Mouse (Mus musculus): ENCODE measurements around the gene Armc2.
A peak's percentile ranks its signal among the peaks of the same experiment; 100 is the strongest.

The Armc2 gene

DNA sequence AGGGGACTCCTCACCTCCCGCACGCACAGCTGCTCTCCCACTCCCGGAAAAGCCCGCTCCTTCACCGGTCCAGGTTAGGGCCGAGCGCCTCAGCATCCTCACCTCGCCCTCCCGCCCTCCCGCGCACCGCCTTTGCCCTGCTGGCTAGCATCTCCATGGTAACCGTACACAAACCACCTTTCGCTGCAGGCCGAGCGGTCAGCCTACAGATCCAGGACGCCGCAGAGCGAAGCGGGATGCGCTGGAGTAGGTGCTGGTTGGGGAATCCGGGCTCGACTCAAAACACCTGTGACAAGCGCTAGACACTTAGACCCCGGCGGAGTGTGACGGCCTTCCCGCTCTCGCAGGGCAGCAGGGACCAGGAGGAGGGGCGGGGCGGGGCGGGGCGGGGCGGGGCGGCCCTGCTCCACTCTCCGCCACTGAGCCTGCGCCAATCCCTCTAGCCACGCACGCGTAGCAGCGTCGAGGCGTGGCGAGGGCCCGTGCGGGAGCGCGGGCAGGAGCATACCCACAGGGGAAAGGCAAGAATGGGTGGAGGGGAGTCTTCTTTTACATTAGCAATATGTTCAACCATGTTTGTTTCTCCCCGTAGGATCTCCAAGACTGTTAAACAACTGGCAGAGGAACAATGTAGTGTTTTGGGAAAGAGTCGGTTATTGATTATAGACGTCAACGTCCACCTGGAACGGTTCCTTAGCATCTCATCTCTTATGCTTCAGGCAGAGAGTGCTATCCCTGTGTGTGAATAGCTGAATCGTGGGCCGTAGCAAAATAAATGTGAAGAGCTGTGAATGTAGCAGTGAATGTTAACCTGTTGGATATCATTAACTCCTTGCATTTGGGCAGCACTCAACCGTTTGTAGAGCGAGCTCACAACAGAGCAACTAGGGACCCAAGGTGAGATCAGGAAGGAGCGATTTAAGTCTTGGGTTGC, at the start of gene Armc2:
Gene Armc2 (minus strand): TSS at position 427 of the 934 bp plus-strand sequence.
- DNase-seq (ENCODE audit: low read depth, low spot score): peak; percentile 69

DNA sequence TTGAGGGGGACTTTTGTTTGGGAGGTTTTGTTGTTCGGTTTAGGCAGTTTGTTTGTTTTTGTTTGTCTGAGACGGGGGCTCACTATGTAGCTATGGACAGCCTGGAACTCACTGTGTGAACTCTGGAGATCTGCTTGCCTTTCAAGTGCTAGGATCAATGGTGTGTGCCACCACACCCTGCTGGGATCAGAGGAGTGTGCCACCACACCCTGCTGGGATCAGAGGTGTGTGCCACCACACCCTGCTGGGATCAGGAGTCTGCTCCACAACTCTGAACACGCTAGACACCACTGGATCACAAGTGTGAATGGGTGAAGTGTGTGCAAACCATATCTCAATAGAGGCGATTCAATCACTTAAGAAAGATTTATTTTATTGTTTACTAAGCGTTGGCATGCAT, 46.2 kb upstream of the Armc2 start:
- no peak for DNase-seq (ENCODE audit: low read depth, low spot score)

DNA sequence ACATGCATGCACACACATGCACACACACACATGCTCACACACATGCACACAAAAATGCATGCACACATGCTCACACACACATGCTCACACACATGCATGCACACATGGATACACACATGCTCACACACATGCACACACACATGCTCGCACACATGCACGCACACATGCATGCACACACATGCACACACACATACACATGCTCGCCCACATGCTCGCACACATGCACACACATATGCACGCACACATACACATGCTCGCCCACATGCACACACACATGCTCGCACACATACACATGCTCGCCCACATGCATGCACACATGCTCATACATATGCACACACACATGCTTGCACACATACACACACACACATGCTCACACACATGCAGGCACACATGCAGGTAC, 41.3 kb upstream of the Armc2 start:
- no peak for DNase-seq (ENCODE audit: low read depth, low spot score)

DNA sequence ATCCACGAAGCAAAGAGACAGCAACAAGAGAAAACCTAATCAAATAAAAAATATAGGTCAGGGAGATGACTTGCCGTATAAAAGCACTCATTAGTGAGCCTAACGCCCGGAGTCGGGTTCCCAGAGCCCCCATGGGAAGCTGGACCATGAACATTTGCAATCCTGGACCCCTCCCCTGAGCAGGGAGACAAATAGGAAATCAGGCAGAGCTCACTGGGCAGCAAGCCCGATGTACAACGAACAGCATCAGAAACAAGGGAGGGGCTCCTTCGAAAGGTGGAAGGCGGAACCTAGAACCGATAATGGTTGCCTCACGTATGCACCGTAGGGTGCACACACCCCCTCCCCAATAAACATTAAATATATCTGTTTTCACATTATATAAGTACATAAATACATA, 39.5 kb upstream of the Armc2 start:
- no peak for DNase-seq (ENCODE audit: low read depth, low spot score)

DNA sequence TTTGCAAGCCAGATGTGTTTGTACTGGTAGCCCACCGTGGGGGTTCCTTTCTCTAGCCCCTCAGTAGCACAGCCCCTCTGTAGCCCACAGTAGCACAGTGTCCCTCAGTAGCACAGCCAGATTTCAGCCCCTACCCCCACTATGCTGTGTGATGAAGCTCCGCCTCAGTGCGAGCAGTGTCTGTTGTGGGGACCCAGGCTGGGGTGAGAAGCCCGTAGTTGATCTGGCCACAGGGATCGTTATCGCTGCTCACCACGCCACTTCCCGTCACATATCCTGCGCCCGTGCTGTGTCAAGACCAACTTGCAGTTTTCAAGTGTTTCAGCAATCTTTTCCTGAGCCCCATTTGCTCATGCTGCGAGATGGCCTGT, 39.0 kb upstream of the Armc2 start:
- no peak for DNase-seq (ENCODE audit: low read depth, low spot score)

DNA sequence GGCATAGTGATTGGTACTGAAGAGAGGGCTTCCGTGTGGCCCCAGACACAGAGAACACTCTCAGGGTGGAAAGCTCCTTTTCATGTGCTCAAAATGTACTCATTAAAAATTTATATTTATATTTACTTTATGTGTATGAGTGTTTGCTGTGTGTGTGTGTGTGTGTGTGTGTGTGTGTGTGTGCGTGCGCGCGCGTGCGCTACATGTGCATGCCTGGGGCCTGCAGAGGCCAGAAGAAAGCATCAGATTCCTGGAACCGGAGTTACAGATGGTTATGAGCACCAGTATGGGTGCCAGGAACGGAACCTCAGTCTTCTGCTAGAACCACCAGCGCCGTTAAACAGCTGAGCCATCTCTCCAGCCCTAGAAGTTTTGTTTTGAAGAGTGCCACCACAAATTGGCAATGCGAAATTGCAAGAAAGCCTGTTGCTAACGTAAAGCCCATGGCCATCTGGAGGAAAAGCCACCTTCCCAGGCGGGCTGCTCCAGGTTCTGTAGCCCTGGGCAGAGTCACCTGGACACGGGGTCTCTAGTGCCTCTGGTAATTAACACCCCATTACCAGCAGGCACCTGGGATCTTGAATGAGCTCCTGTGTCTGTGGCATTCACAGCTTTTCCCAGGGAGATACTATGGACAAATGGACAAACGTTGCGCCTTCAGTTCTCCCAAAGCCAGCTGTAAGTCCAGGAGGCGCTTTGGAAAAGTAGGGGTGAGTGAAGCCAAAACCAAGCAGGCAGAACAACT, 38.4 kb upstream of the Armc2 start:
- no peak for DNase-seq (ENCODE audit: low read depth, low spot score)

DNA sequence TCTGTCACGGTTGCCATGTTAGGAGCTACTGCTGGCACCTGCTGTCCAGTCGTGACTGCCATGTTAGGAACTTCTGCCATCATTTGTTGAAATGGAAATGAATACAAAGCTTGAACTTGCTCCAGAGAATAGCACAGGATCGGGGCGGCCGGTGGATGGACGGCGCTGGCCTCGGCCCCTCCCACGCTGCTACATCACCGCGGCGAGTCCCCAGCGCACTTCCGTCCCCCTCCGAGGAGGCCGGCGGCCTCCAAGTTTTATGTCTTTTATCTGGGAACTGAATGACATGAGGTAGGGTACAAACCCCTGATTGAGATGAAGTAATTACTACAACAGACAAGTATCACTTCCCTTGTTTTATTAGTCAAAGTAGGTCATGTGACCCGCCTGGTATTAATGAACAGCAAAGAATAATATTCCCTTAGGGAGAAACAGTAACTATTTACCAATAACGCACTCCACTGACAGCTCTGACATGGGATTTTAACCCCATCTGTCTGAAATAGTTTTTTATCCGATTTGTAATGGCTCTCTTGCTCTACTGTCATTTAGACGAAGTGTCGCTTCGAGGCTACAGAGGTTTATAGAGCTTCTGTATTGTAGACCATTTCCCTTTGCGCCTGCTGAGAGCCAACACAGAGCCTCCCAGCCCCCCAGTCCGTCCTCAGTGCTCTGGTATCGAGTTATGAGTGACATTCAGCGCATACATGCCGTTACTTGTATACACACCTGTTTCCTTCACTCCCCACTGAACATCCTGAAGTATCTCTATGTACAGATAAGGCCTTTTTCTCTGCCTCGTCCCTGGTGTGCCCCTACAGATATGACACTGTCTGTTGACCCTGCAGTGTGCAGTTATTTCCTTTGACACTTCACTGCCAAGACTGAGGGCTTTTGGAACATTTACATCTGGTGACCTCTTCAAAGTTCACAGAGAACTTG, 37.3 kb upstream of the Armc2 start:
- DNase-seq (ENCODE audit: low read depth, low spot score): no peak

DNA sequence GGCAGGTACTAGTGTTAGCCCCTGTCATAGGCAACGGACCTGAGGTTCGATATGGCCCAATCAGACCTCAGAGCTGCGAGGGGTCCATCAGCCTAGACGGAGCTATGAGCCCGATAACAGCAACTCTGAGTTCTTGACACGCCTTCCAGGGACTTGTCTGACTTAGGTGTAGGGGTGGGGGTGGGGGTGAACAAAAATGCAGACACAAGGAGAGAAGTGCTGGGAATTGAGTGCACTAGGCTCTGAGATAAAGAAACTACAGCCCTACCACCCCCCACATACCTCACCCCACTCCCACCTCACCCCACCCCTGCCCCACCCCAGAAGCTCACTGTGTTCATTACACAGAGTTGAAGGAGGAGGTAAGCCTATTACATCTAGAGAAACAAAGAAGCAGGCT, 32.8 kb upstream of the Armc2 start:
- no peak for DNase-seq (ENCODE audit: low read depth, low spot score)

DNA sequence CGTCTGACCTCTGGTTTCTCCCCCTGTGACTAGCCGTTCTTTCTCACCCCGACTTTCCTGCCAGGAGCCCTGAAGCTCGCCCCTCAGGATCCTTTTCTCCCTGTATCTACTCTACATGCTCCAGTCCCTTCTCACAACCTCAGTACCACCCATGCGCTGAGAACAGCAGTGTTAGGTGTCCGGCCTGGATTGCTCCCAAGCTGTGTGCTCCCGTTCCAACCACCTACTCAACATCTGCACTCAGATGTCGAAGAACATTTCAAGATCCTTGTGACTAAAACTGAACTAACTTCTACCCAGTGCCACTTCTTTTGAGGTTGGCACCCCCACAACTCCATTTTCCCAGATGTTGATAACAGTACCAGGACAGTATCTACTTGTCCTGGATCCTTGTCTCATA, 30.4 kb upstream of the Armc2 start:
- DNase-seq (ENCODE audit: low read depth, low spot score): no peak

DNA sequence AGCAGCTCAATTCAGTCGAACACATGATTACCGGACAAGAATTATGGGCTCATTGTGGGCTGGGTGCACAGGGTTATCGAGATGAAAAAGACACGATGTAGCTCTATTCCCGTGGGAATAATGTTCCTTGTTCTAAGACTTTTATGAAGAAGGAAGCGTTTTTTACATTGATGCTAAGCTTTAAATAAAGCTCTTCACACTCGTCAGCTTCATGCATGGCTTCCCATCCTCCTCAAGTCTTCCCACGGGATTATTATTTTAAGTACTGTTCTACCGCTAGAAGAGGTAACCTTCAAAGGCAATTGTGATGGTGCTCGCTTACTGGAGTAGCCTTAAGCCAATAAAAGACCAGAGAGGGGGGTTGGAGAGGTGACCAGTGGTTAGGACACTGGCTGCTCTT, 26.3 kb upstream of the Armc2 start:
- DNase-seq (ENCODE audit: low read depth, low spot score): no peak

DNA sequence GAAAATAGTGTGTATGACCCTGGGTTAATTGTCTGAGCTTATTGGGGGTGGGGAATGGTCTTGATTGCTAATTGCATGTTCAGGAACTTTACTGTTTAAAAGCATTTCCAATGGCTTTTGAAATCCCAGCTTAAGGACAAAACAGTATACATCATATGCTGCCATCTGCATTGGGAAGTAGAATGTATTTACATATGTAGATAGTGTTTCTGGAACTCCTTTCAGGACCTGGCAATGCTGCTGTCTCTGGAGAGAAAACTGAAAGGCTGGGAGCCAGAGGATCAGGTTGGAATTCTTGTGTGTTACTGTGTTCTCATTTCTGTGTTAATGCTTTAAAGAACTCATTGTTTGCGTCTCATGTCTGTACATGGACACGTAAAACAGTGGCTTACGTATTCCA, 25.1 kb upstream of the Armc2 start:
- no peak for DNase-seq (ENCODE audit: low read depth, low spot score)

DNA sequence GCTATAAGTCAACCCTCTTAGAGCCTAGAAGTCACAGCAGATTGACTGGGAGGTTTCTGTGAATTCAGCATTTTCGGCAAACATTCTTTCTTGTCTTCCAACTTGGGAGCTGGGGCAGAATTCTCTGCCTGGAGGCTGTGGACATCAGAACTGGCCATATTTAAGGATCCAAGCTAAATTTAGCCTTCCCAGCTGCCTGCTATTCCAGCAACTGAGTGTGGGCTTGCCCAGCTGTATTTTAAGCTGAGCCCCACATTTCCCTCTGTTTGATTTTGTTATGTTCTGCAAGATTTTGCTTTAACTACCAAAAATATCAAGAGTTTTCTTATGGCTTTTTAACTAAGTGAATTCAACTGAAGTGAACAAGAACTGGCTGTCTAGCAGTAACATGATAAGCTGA, 24.6 kb upstream of the Armc2 start:
- DNase-seq (ENCODE audit: low read depth, low spot score): no peak

DNA sequence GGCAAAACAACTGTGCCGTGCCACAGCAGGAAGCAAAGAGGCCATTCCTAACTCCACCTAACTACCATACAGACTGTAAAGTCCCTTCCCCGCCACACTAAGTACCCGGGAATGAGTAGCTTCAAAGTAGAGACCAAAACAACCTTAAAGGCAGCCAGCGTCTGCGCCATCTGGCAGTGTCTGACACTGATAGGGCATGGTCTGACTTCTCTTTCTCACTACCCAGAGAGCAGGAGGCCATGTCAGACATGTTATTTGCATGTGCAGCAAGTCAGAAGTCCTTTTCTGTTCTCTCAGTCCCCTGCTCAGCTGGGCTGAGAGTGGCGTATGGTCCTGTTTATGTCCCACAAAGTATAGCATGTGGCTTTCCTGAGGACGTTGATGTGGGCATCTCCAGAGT, 23.8 kb upstream of the Armc2 start:
- DNase-seq (ENCODE audit: low read depth, low spot score): no peak

DNA sequence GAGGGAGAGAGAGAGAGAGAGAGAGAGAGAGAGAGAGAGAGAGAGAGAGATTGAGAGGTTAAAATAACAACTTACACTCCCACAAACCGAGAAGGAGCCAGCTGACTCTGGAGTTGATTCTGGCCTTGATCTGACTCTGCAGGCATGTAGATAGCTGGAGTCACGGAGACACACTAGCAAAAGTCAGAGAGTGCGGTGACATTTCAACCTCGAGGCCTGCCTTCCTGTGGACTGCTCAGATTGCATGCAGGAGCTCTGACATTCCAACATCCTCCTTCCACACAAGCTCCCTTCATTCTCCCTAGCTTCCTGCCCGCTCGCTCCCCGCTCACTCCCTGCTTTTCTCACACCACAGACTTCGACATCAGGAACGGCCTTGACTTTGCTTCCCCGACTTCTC, 20.3 kb upstream of the Armc2 start:
- no peak for DNase-seq (ENCODE audit: low read depth, low spot score)

DNA sequence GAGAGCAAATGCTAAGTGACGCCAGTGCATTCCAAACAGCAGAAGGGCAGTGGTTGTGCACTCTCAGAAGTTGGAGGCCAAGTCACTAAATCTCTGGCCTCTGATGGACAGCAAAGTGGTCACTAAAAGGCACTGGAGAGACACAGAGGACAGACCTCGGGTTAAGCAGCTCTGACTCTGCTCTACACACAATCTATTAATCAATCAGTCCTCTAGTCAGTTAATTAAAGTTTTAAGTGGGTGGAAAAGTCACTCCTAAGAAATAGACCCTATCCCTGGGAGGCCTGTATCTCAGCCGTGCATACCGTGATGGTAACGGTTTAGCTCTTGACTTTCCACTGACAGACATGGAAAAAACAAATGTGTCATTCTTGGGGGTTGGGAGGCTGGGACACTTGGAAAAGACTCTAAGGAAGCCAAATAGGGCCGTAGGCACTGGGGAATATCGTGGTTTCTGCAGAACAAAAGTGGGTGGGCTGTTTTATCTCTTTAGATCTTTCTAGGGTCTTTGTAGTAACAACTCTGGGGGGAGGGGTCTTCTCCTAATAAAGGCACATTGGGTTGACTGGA, 19.1 kb upstream of the Armc2 start:
- DNase-seq (ENCODE audit: low read depth, low spot score): no peak

DNA sequence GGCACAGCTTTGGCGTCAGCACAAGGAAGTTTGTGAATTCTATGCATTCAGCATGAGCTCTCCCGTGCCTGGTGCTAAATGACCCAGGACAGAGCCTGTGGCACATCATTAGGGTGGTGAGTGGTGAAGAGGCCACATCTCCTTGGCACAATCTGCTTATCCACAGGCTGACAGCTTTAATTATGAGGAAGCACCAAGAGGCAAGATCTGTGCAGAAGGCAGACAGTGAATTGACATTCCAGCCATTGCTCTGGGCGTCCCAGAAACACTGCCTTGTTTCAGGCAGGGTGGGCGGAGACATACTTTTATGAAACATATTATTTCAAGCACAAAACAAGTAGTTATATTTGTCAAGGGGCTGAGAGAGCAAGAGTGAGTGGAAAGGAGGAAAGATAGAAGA, 18.6 kb upstream of the Armc2 start:
- DNase-seq (ENCODE audit: low read depth, low spot score): no peak

DNA sequence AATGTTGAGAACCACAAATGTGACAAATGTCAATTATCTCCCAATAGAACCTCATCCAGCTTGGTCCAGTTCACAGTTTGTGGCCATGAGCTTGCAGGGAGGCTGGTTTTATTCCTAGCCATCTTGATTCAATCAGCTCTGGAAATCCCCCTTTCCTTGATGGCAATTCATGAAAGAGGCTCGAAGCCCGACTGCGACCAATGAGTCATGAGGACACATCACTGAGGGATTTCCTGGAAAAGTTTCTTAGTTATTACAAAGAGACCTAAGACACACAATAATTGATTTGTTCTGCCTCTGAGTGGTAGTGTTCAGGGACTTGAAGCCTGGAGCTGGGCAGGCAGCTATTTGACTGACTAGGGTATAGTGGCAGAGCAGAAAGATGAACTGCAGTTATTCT, 15.3 kb upstream of the Armc2 start:
- peak; percentile 96 for DNase-seq (ENCODE audit: low read depth, low spot score)

DNA sequence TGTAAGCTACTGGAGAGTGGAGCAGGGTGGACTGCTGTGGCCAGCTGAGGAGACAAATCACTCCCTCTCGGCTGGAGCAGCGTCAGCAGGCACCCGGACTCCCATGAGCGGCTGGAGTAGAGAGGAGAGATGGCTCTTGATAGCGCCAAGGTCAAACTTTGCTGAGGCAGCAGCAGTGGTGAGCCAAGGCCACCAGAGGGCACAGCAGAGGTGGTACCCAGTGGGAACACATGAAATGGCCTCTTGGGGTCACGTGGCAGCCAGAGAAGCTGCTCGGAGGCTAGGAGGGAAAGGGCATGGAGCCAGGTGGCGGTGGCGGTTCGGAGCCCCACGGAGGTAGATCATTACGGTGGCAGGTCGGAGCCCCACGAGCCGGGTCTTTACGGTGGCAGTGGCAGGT, 12.8 kb upstream of the Armc2 start:
- no peak for DNase-seq (ENCODE audit: low read depth, low spot score)

DNA sequence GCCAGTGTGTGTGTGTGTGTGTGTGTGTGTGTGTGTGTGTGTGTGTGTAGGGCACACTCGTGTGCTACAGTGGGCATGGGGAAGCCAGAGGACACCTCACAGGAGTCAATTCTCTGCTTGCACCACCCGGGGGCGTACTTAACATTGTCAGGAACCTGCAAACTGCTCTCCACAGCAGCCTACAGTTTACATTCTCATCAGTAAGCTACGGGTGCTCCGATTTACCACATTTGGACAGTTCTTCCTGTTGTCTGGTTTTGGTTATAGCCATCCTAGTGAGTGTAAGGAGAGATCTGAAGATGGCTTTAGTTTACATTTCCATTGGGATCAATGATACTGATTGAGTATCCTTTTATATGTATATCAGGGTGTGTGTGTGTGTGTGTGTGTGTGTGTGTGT, 11.3 kb upstream of the Armc2 start:
- no peak for DNase-seq (ENCODE audit: low read depth, low spot score)

DNA sequence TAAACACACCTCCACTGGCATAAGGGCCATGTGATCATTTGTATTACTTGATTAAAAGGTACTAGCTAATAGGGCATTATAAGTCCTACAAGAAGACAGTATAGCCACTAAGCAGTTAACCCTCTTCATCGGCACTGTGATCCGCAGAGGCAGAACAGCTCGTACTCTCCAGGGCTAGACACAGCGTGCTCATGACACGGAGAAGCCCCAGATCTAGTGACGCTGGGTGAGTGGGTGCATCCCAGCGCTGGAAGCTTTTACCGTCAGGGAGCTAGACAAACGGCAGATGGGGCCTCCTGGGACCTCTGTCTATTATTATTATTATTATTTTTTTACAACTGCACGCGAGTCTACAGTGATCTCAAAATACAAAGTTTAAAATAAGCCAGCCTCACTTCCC, 9.1 kb upstream of the Armc2 start:
- no peak for DNase-seq (ENCODE audit: low read depth, low spot score)

DNA sequence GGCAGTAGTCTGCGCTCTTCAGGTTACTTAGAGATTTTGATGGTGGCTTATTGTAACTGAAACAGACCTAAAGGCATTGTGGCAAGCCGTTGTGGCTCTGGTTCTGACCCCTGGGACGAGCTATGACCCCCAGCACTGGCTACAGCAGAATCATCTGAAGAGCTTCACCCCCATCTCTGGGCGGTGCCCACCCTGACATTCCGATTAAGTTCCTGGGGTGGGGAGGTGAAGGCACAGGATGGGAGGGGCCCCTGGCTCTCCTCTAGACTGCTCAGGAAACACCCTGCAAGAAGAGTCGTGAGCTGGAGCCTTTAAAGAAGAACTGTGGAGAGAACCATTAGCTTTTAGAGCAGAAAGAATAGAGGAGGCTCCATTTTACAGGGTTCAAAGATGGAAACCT, 6.2 kb upstream of the Armc2 start:
- no peak for DNase-seq (ENCODE audit: low read depth, low spot score)

DNA sequence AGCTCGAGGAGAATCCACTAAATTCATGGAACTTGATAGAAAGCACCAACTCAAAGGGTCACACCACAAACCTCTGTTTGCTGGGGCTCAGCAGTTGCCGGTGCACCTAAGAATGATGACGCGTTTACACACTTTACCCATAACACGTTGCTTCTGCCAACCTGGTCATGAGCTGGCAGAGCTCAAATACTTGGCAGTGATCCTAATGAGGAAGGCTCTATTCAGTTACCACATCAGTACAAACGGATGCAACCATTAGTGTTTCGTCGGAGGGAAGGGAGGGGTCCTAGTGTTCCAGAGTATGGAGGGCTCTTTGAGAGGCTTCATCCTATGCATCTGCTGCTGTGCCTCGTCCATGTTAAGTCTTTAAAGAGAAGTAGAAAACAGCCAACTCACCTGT, 3.3 kb upstream of the Armc2 start:
- no peak for DNase-seq (ENCODE audit: low read depth, low spot score)

All from 3T3-L1 (cell line).